Mouse (Mus musculus): Measurements from ENCODE around the gene Gm29133.
A peak's percentile ranks its signal among the peaks of the same experiment; 100 is the strongest.

Gm29133 gene

GRCm38 (mm10) chr3:75747897-75748296 is at the start of gene Gm29133:
Gene Gm29133, plus strand, starts transcription at chr3:75748197.
- no peak for DNase-seq (ENCODE audit: low read depth, low spot score)

DNA sequence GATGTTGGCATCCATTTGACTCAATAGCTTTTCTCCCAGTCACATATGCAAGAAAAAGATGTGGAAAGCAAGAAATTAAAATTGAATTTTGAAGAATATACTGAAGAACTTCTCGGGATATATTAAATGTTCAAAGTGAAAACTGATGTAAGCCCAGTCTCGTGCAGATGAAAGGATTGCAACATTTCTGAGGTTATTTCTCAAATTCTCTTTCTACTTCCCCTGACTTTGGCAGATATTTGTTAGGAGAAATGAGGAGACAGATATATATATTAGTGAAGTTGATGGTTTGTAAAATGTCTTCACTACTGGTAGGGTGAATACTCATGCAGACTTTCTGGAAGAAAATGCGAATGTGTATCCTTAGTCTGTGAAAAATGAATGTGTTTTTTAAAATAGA is 48.9 kb upstream of the Gm29133 start:
- no peak for DNase-seq (ENCODE audit: low read depth, low spot score)

- no peak for DNase-seq (ENCODE audit: low read depth, low spot score)
These were observed 46.7 kb upstream of the Gm29133 start for GRCm38 (mm10) chr3:75701336-75701735.

- no peak for DNase-seq (ENCODE audit: low read depth, low spot score)
These were observed 41.5 kb upstream of the Gm29133 start for GRCm38 (mm10) chr3:75706536-75706935.

GRCm38 (mm10) chr3:75713678-75714295 is 34.2 kb upstream of the Gm29133 start:
- DNase-seq (ENCODE audit: low read depth, low spot score) = no peak

DNA sequence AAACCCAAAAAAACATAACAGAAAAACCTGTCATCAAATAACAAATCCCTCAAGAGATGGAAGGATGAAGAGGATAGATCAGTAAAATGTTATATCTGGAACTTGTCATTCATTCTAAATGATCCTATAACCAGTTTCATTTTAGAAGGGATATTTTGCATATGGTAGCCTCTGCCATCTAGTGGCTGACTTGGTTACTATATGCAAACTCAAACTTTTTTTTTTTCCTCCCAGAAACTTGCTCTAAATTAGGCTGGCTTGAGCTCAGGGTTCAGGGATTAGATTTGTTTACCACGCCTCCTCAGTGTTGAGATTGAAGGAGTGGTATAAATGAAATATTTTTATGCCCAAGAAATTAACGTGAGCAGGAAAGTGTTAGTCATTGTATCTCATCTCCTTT is 27.3 kb upstream of the Gm29133 start:
- DNase-seq (ENCODE audit: low read depth, low spot score) = peak; percentile 39

- no peak for DNase-seq (ENCODE audit: low read depth, low spot score)
These were observed 16.9 kb upstream of the Gm29133 start for GRCm38 (mm10) chr3:75730982-75731600.

DNA sequence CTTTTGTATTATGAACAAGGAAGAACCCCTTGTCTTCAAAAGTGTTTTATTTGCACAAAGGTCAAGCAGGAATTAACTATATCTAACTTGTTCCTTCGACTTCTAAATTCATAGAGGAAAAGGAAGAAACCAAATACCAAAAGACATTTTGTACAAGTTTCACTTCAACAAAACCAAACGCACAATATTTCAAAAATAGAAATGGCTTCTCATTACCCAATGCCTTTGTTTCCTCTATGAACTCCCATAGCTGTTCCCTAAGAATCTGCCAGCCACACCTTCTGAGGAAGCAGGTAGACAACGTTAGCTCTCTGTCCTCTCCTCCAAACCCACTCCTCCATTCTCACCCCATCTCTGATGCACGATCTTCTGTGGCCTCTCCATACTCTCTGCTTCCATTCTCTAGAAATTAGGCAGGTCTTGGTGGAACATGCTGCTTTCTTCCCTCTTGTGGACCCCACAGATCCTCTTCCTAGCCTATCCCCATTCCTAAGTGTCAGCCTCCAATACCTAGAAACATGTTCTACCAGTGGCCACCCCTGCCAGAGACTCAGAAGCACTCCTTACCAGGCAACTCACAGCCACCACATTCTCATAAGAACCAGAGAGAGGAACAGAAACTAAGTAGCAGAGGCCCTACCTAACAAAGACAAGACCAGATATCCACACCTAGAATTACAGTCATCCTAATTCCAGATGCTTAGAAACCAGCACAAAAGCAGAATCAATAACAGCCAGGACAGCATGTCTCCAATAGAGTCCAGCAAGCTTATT is 4.1 kb upstream of the Gm29133 start:
- no peak for DNase-seq (ENCODE audit: low read depth, low spot score)

- no peak for DNase-seq (ENCODE audit: low read depth, low spot score)
These were observed 2.7 kb upstream of the Gm29133 start for GRCm38 (mm10) chr3:75745343-75745742.

- no peak for DNase-seq (ENCODE audit: low read depth, low spot score)
These were observed 15.4 kb downstream of the Gm29133 start for GRCm38 (mm10) chr3:75763351-75763750.

- no peak for DNase-seq (ENCODE audit: low read depth, low spot score)
These were observed 26.3 kb downstream of the Gm29133 start for GRCm38 (mm10) chr3:75774253-75774652.

DNA sequence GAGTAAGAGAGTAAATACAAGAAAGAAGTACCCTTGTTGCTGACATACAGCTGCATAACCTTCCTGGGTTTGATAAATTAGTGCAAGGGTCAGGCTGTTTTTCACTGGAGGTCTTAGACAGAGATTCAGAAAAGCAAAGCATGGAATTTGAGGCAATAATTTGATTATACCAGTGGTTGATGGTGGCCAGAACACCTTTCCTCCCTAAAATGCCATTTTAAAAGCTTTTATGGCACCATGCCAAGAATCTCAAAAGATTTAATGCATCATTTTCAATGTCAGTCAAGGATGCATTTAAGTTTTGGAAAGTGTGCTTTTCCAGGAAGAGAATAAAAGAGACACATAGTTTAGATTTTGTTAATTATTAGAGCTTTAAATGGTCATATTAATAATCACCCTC is 60.0 kb downstream of the Gm29133 start:
- DNase-seq (ENCODE audit: low read depth, low spot score) = no peak

- DNase-seq (ENCODE audit: low read depth, low spot score) = no peak
These were observed 75.9 kb downstream of the Gm29133 start for GRCm38 (mm10) chr3:75823934-75824333.

DNA sequence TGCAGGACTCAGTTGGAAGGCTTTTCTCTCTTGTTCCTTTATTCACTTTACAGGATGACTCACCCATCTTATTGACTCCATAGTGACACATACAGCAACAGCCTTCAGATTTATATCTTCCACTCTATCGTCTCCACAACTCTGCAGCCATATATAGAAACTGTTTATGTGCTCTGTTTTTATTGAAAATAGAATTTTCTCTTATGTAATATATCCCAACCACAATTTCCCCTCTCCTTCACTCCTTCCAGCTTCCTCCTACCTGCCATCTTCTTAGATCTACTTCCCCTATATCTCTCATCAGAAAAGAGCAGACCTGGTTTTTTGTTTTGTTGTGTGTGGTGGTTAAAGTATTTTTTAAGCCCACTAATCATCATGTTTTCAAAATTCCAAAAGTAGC is 76.5 kb downstream of the Gm29133 start:
- no peak for DNase-seq (ENCODE audit: low read depth, low spot score)

- DNase-seq (ENCODE audit: low read depth, low spot score) = no peak
These were observed 86.8 kb downstream of the Gm29133 start for GRCm38 (mm10) chr3:75834827-75835226.

DNA sequence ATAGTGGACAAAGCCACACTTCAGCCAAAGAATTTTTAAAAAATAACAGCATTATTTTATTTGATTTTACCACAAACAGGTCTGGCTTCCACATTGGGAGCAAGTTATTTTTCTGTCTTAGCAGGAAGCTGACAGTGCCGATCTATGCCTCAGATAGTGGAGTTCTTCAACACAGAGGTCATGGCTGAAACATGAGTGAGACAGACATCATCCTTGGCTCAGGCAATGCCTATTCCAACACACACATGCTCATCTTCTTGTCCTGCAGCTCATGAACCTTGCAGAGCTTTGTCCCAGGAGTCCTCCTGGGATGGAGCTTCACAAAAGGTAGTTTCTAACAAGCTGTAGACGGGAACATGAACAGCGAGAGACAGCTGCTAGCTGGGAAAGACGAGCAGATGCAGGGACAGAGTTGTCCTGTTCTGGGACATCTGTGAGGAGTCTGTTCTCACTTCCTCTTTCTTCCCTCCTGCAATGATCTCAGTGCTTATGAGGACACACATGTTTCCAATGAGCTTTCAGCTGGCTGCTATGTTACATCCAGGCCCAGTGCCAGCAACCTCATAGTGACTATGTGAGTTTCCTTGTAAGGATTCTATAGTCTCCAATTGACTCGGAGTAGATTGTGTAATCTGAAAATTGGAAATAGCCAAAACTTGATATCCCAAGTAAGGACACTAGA is 87.4 kb downstream of the Gm29133 start:
- DNase-seq (ENCODE audit: low read depth, low spot score) = no peak
